Mouse (Mus musculus) MEL (cell line): Measurements from ENCODE around the gene Stom.

Experiments used
- CTCF ChIP-seq, 3 experiments: IDR thresholded peaks in 2 of 3; conservative IDR thresholded peaks in 1 of 3; 2 replicates each; pipeline ENCODE4 v1.5.1; 2011 to 2012; ENCODE audit warnings: low read length in 3 of 3, low read depth in 2 of 3, mild to moderate bottlenecking in 2 of 3, improper control_type of control experiment in 1 of 3, inconsistent platforms in 1 of 3, mixed read lengths in 1 of 3, moderate library complexity in 1 of 3; ENCODE audit not compliant: control insufficient read depth in 1 of 3, insufficient read depth in 1 of 3, poor library complexity in 1 of 3, severe bottlenecking in 1 of 3
- EP300 ChIP-seq, 2 experiments: IDR thresholded peaks; 2 replicates each; pipeline ENCODE4 v1.6.1; 2011; ENCODE audit warnings: improper control_type of control experiment in 2 of 2, low read length in 2 of 2, low read depth in 1 of 2, mild to moderate bottlenecking in 1 of 2
- POLR2A ChIP-seq, 2 experiments: IDR thresholded peaks; 2 replicates each; pipeline ENCODE4 v1.6.1; 2011 to 2012; ENCODE audit warnings: low read length in 2 of 2, mild to moderate bottlenecking in 2 of 2, control low read depth in 1 of 2, improper control_type of control experiment in 1 of 2, low read depth in 1 of 2, moderate library complexity in 1 of 2; ENCODE audit not compliant: control insufficient read depth in 1 of 2, insufficient read depth in 1 of 2, poor library complexity in 1 of 2
- ZNF384 ChIP-seq: IDR thresholded peaks from 2 replicates; pipeline ENCODE4 v1.6.1; 2012; ENCODE audit warnings: low read depth, mild to moderate bottlenecking, inconsistent platforms, low read length, improper control_type of control experiment

GRCm38 (mm10) chr2:35271817-35272216 is 65.0 kb downstream of the Stom start:
- TF ChIP-seq POLR2A (IDR thresholded peaks at IDR 0.05; ENCODE audit: control insufficient read depth in 1 of 2, insufficient read depth in 1 of 2, low read depth in 1 of 2, low read length in 2 of 2, poor library complexity in 1 of 2) (no peak), CTCF (IDR thresholded peaks at IDR 0.05 in 2 of 3, conservative IDR thresholded peaks at IDR 0.05 in 1 of 3; ENCODE audit: control insufficient read depth in 1 of 3, insufficient read depth in 1 of 3, low read depth in 2 of 3, low read length in 3 of 3, poor library complexity in 1 of 3, severe bottlenecking in 1 of 3) (no peak), ZNF384 (no peak), EP300 (IDR thresholded peaks at IDR 0.05; ENCODE audit: low read depth in 1 of 2, low read length in 2 of 2) (no peak)
